Mouse (Mus musculus): ENCODE measurements around the gene Lrmda. TPM values are rescaled to one million over a fixed set of nuclear protein-coding genes. Genes with fewer than 3 reads are reported as not detected.

Lrmda gene
- polyA plus RNA-seq, 1 experiment from 2014 or later: 0.95 TPM

GRCm38 (mm10) chr14:23051441-23051840, 1031.9 kb downstream of the Lrmda start:
- Histone ChIP-seq H3K27ac (replicated peaks in 1 of 2; ENCODE audit: control insufficient read depth in 1 of 2, insufficient read depth in 1 of 2, low read depth in 2 of 2, low read length in 2 of 2) (no peak overlapping the region), H3K4me1 (ENCODE audit: control insufficient read depth in 2 of 2, insufficient read depth in 2 of 2, low read length in 2 of 2) (no peaks in the 10 kb centered on the region; a peak in 1 of 4 replicates), H3K4me3 (ENCODE audit: control insufficient read depth in 1 of 2, insufficient read depth in 1 of 2, low read depth in 1 of 2, low read length in 2 of 2) (no peak overlapping the region), H3K4me2 (ENCODE audit: low read length) (no peak overlapping the region), H3K27me3 (ENCODE audit: control insufficient read depth, insufficient read depth, low read length) (no peaks in the 10 kb centered on the region), H3K9me3 (ENCODE audit: control insufficient read depth, low read length) (no peaks in the 10 kb centered on the region), H3K9ac (ENCODE audit: low read length) (no peak overlapping the region), H3K36me3 (ENCODE audit: control insufficient read depth, insufficient read depth, low read length) (no peaks in the 10 kb centered on the region)
- no peak for ATAC-seq (ENCODE audit: insufficient number of reproducible peaks, insufficient read depth, low FRiP score, low read depth)
- 76% methylated on average over 7 of the region's 7 CpGs for WGBS

GRCm38 (mm10) chr14:23052833-23053592, 1033.5 kb downstream of the Lrmda start:
- Histone ChIP-seq H3K4me1 (ENCODE audit: control insufficient read depth in 2 of 2, insufficient read depth in 2 of 2, low read length in 2 of 2) (no peaks in the 10 kb centered on the region; a peak in 1 of 4 replicates), H3K4me3 (ENCODE audit: control insufficient read depth in 1 of 2, insufficient read depth in 1 of 2, low read depth in 1 of 2, low read length in 2 of 2) (no peak overlapping the region), H3K4me2 (ENCODE audit: low read length) (no peak overlapping the region), H3K9ac (ENCODE audit: low read length) (no peak overlapping the region), H3K27me3 (ENCODE audit: control insufficient read depth, insufficient read depth, low read length) (no peaks in the 10 kb centered on the region), H3K36me3 (ENCODE audit: control insufficient read depth, insufficient read depth, low read length) (no peaks in the 10 kb centered on the region), H3K27ac (replicated peaks in 1 of 2; ENCODE audit: control insufficient read depth in 1 of 2, insufficient read depth in 1 of 2, low read depth in 2 of 2, low read length in 2 of 2) (no peak overlapping the region), H3K9me3 (ENCODE audit: control insufficient read depth, low read length) (no peaks in the 10 kb centered on the region)
- WGBS: 56% methylated on average over 11 of the region's 11 CpGs
- ATAC-seq (ENCODE audit: insufficient number of reproducible peaks, insufficient read depth, low FRiP score, low read depth): no peak

- Histone ChIP-seq H3K4me1 (ENCODE audit: control insufficient read depth in 2 of 2, insufficient read depth in 2 of 2, low read length in 2 of 2) (no peaks in the 10 kb centered on the region; a peak in 1 of 4 replicates), H3K36me3 (ENCODE audit: control insufficient read depth, insufficient read depth, low read length) (no peaks in the 10 kb centered on the region), H3K27ac (replicated peaks in 1 of 2; ENCODE audit: control insufficient read depth in 1 of 2, insufficient read depth in 1 of 2, low read depth in 2 of 2, low read length in 2 of 2) (no peak overlapping the region), H3K27me3 (ENCODE audit: control insufficient read depth, insufficient read depth, low read length) (no peaks in the 10 kb centered on the region), H3K9me3 (ENCODE audit: control insufficient read depth, low read length) (no peaks in the 10 kb centered on the region), H3K9ac (ENCODE audit: low read length) (no peak overlapping the region), H3K4me3 (ENCODE audit: control insufficient read depth in 1 of 2, insufficient read depth in 1 of 2, low read depth in 1 of 2, low read length in 2 of 2) (no peak overlapping the region), H3K4me2 (ENCODE audit: low read length) (no peak overlapping the region)
- 90% methylated on average over 6 of the region's 6 CpGs for WGBS
- no peak for ATAC-seq (ENCODE audit: insufficient number of reproducible peaks, insufficient read depth, low FRiP score, low read depth)
Measured at GRCm38 (mm10) chr14:23057228-23057976, 1037.9 kb downstream of the Lrmda start.

GRCm38 (mm10) chr14:23057987-23058386, 1038.5 kb downstream of the Lrmda start:
- Histone ChIP-seq H3K36me3 (ENCODE audit: control insufficient read depth, insufficient read depth, low read length) (no peaks in the 10 kb centered on the region), H3K27me3 (ENCODE audit: control insufficient read depth, insufficient read depth, low read length) (no peaks in the 10 kb centered on the region), H3K4me2 (ENCODE audit: low read length) (no peak overlapping the region), H3K9me3 (ENCODE audit: control insufficient read depth, low read length) (no peaks in the 10 kb centered on the region), H3K4me1 (ENCODE audit: control insufficient read depth in 2 of 2, insufficient read depth in 2 of 2, low read length in 2 of 2) (no peaks in the 10 kb centered on the region; a peak in 1 of 4 replicates), H3K4me3 (ENCODE audit: control insufficient read depth in 1 of 2, insufficient read depth in 1 of 2, low read depth in 1 of 2, low read length in 2 of 2) (no peak overlapping the region), H3K27ac (replicated peaks in 1 of 2; ENCODE audit: control insufficient read depth in 1 of 2, insufficient read depth in 1 of 2, low read depth in 2 of 2, low read length in 2 of 2) (no peak overlapping the region), H3K9ac (ENCODE audit: low read length) (no peak overlapping the region)
- 91% methylated on average over 2 of the region's 2 CpGs for WGBS
- no peak for ATAC-seq (ENCODE audit: insufficient number of reproducible peaks, insufficient read depth, low FRiP score, low read depth)

GRCm38 (mm10) chr14:23078719-23079118, 1059.2 kb downstream of the Lrmda start:
- Histone ChIP-seq H3K4me2 (ENCODE audit: low read length) (no peak overlapping the region), H3K4me1 (ENCODE audit: control insufficient read depth in 2 of 2, insufficient read depth in 2 of 2, low read length in 2 of 2) (no peaks in the 10 kb centered on the region), H3K4me3 (ENCODE audit: control insufficient read depth in 1 of 2, insufficient read depth in 1 of 2, low read depth in 1 of 2, low read length in 2 of 2) (no peak overlapping the region), H3K27ac (replicated peaks in 1 of 2; ENCODE audit: control insufficient read depth in 1 of 2, insufficient read depth in 1 of 2, low read depth in 2 of 2, low read length in 2 of 2) (no peak overlapping the region), H3K36me3 (ENCODE audit: control insufficient read depth, insufficient read depth, low read length) (no peaks in the 10 kb centered on the region), H3K27me3 (ENCODE audit: control insufficient read depth, insufficient read depth, low read length) (no peaks in the 10 kb centered on the region), H3K9ac (ENCODE audit: low read length) (no peak overlapping the region), H3K9me3 (ENCODE audit: control insufficient read depth, low read length) (no peaks in the 10 kb centered on the region)
- WGBS: 53% methylated on average over 1 of the region's 1 CpGs
- no peak for ATAC-seq (ENCODE audit: insufficient number of reproducible peaks, insufficient read depth, low FRiP score, low read depth)

GRCm38 (mm10) chr14:23084241-23084773, 1064.8 kb downstream of the Lrmda start:
- H3K4me1 ChIP-seq (ENCODE audit: control insufficient read depth in 2 of 2, insufficient read depth in 2 of 2, low read length in 2 of 2): no peaks in the 10 kb centered on the region
- H3K27me3 ChIP-seq (ENCODE audit: control insufficient read depth, insufficient read depth, low read length): no peaks in the 10 kb centered on the region
- H3K4me3 ChIP-seq (ENCODE audit: control insufficient read depth in 1 of 2, insufficient read depth in 1 of 2, low read depth in 1 of 2, low read length in 2 of 2): no peak overlapping the region
- H3K9me3 ChIP-seq (ENCODE audit: control insufficient read depth, low read length): no peaks in the 10 kb centered on the region
- H3K4me2 ChIP-seq (ENCODE audit: low read length): no peak overlapping the region
- no peaks in the 10 kb centered on the region for H3K36me3 ChIP-seq (ENCODE audit: control insufficient read depth, insufficient read depth, low read length)
- no peak overlapping the region for H3K9ac ChIP-seq (ENCODE audit: low read length)
- no peak for ATAC-seq (ENCODE audit: insufficient number of reproducible peaks, insufficient read depth, low FRiP score, low read depth)
- WGBS: 70% methylated on average over 1 of the region's 1 CpGs
- H3K27ac ChIP-seq (replicated peaks in 1 of 2; ENCODE audit: control insufficient read depth in 1 of 2, insufficient read depth in 1 of 2, low read depth in 2 of 2, low read length in 2 of 2): no peak overlapping the region

GRCm38 (mm10) chr14:23084797-23085196, 1065.3 kb downstream of the Lrmda start:
- no peak for ATAC-seq (ENCODE audit: insufficient number of reproducible peaks, insufficient read depth, low FRiP score, low read depth)
- Histone ChIP-seq H3K27me3 (ENCODE audit: control insufficient read depth, insufficient read depth, low read length) (no peaks in the 10 kb centered on the region), H3K4me1 (ENCODE audit: control insufficient read depth in 2 of 2, insufficient read depth in 2 of 2, low read length in 2 of 2) (no peaks in the 10 kb centered on the region), H3K4me2 (ENCODE audit: low read length) (no peak overlapping the region), H3K9ac (ENCODE audit: low read length) (no peak overlapping the region), H3K36me3 (ENCODE audit: control insufficient read depth, insufficient read depth, low read length) (no peaks in the 10 kb centered on the region), H3K4me3 (ENCODE audit: control insufficient read depth in 1 of 2, insufficient read depth in 1 of 2, low read depth in 1 of 2, low read length in 2 of 2) (no peak overlapping the region), H3K9me3 (ENCODE audit: control insufficient read depth, low read length) (no peaks in the 10 kb centered on the region), H3K27ac (replicated peaks in 1 of 2; ENCODE audit: control insufficient read depth in 1 of 2, insufficient read depth in 1 of 2, low read depth in 2 of 2, low read length in 2 of 2) (no peak overlapping the region)
- 66% methylated on average over 1 of the region's 1 CpGs for WGBS

All from heart, embryonic 14.5 days (tissue).